Mouse (Mus musculus) ES-Bruce4 (cell line): Measurements from ENCODE around the gene Slc37a4.
"Not testable (repeated sequence)": the region's sequence is repeated elsewhere in the genome, so short reads cannot be mapped to it uniquely, and the experiment has no call there.

Source experiments
- EP300 ChIP-seq: IDR thresholded peaks from 2 replicates; pipeline ENCODE4 v1.6.1; 2011; ENCODE audit warnings: low read depth, low read length; ENCODE audit not compliant: insufficient read depth
- POLR2A ChIP-seq: IDR thresholded peaks from one replicate; pipeline ENCODE4 v1.8.1; 2011; ENCODE audit warnings: low read length; ENCODE audit not compliant: insufficient read depth

DNA sequence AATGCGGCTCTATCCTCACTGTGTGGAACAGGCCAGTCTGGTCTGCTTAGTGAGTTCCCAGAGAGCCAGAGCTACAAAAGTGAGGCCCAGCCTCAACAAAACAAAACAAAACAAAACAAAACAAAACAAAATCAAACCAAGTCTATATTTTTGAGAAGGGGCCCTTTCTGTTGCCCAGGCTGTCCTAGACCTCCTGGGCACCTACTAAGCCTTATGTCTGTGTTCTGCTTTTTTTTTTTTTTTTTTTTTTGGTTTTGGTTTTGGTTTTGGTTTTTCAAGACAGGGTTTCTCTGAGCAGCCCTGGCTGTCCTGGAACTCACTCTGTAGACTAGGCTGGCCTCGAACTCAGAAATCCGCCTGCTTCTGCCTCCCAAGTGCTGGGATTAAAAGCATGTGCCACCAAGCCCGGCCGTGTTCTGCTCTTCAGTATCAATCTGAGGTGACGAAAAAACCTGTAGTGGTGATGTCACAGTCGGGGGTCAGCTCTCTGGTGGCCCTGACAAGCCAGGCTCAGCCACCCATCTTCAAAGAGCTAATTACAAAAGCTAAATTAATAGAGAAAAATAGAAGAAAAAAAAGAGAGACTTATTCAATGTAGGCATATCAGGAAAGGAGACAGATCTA, 47.9 kb downstream of the Slc37a4 start:
- not testable (repeated sequence) for TF ChIP-seq POLR2A, EP300
